Mouse (Mus musculus) brown adipose tissue, adult 24 weeks (tissue): ENCODE measurements around the gene Tmem169. TPM values are rescaled to one million over a fixed set of nuclear protein-coding genes. Genes with fewer than 3 reads are reported as not detected.
"Not testable (repeated sequence)": the region's sequence is repeated elsewhere in the genome, so short reads cannot be mapped to it uniquely, and the experiment has no call there.

Experiments used
- H3K27ac ChIP-seq: fragments of 200-500 bp; replicated peaks from 2 replicates; pipeline ENCODE4 v1.5.1; 2012; ENCODE audit warnings: low read depth, mild to moderate bottlenecking, low read length
- H3K4me1 ChIP-seq: fragments of 200-500 bp; 2 replicates; pipeline ENCODE4 v1.6.1; 2012; ENCODE audit warnings: low read length, mixed read lengths; ENCODE audit not compliant: control insufficient read depth, insufficient read depth, insufficient read length
- H3K4me3 ChIP-seq: fragments of 200-500 bp; 2 replicates; pipeline ENCODE4 v1.5.1; 2012; ENCODE audit warnings: low read depth, mild to moderate bottlenecking, low read length, moderate library complexity; ENCODE audit not compliant: insufficient read depth
- polyA plus RNA-seq: library from polyadenylated mRNA; stranded (reverse); fragments of >200 nt; gene quantifications from 2 replicates; pipeline ENCODE4 v1.2.4, GENCODE M21; 2012; ENCODE audit not compliant: missing spikeins, insufficient read depth, insufficient read length

Gene Tmem169
- polyA plus RNA-seq, result not detected in 2 replicates

- Histone ChIP-seq H3K27ac (peak within 1 kb of the TSS; percentile 57; the same call in 1 of the 2 replicates), H3K4me1 (no peaks in the 10 kb centered on the region), H3K4me3 (peak within 1 kb of the TSS; percentile 89)
These were observed at the start of gene Tmem169, which contains the start of gene Pecr for GRCm38 (mm10) chr1:72283992-72284485. TSS of gene Tmem169 (plus strand) at chr1:72284369. TSS of gene Pecr (minus strand) at chr1:72284314.

DNA sequence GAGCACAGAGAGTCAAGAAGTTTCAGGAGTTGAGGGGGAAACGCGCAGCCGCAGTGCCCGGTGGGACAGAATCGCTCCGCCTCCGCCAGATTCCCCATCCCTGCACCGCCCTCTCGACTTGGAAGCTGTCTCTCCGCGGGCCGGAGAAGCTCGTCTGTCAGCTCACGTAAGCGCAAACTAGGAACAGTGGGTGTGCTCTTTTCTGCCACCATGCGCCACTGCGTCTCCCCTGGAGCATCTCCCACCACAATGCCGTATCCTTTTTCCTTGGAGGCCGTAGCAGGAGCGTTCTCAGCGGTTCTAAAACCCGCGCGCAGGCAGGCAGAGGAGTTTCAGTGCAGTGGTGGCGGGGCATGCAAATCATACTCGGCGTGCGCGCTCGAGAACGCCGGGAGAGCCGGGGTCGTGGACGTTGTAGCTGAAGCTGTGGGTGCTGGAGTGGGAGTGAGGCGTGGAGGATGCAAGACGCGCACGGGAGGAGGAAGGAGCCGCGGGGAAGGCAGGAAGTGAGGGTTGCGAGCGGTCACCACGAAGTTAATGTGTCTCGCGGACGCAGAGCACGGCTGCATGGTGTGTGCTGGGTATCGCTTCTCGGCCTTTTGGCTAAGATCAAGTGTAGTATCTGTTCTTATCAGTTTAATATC, 47.7 kb upstream of the Tmem169 start:
- H3K4me1 ChIP-seq, H3K27ac ChIP-seq: not testable (repeated sequence)

GRCm38 (mm10) chr1:72237007-72237775, 47.0 kb upstream of the Tmem169 start:
- Histone ChIP-seq H3K4me3 (no peak overlapping the region; the same call in 1 of the 2 replicates), H3K27ac (no peak overlapping the region), H3K4me1 (no peaks in the 10 kb centered on the region)

More for the DNA sequence above, 47.7 kb upstream of the Tmem169 start:
- H3K4me3 ChIP-seq, result peak overlapping the region; percentile 73

GRCm38 (mm10) chr1:72238016-72238580, 46.1 kb upstream of the Tmem169 start:
- Histone ChIP-seq H3K27ac (no peak overlapping the region), H3K4me3 (no peak overlapping the region), H3K4me1 (no peaks in the 10 kb centered on the region)

DNA sequence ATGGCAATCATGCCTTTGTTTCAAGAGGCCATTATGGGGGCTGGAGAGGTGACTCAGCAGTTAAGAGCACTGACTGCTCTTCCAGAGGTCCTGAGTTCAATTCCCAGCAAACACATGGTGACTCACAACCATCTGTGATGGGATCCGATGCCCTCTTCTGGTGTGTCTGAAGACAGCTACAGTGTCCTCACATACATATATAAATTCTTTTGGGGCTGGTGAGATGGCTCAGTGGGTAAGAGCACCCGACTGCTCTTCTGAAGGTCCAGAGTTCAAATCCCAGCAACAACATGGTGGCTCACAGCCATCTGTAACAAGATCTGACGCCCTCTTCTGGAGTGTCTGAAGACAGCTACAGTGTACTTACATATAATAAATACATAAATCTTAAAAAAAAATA, 45.1 kb upstream of the Tmem169 start:
- not testable (repeated sequence) for H3K27ac ChIP-seq, H3K4me1 ChIP-seq, H3K4me3 ChIP-seq

DNA sequence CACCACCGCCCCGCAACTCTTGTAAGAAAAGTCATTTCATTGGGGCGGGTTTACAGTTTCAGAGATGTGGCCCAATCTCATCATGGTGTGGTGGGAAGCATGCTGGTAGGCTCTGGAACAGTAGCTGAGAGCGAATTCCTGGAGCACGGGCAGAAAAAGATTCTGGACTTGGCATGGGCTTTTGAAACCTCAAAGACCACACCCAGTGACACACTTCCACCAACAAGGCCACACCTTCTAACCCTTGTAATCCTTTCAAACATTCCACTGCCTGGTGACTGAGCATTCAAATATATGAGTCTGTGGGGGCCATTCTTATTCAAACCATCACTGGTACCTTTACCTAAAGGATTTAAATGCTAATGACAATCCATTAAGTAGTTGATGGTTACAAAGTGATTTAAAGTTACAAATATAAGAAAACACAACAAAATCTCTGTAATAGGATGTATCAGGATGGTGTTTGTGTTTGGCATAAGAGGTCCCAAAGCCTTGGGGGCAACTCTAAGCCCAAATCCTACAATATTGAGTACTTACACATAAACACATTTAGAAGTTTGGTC, 41.5 kb upstream of the Tmem169 start:
- H3K27ac ChIP-seq, result no peak overlapping the region
- no peaks in the 10 kb centered on the region for H3K4me1 ChIP-seq
- H3K4me3 ChIP-seq, result no peak overlapping the region

- no peaks in the 10 kb centered on the region for H3K4me1 ChIP-seq
- peak overlapping the region; percentile 95 for H3K27ac ChIP-seq
- H3K4me3 ChIP-seq, result peak overlapping the region; percentile 63
These were observed 40.4 kb upstream of the Tmem169 start for GRCm38 (mm10) chr1:72243656-72244316.

DNA sequence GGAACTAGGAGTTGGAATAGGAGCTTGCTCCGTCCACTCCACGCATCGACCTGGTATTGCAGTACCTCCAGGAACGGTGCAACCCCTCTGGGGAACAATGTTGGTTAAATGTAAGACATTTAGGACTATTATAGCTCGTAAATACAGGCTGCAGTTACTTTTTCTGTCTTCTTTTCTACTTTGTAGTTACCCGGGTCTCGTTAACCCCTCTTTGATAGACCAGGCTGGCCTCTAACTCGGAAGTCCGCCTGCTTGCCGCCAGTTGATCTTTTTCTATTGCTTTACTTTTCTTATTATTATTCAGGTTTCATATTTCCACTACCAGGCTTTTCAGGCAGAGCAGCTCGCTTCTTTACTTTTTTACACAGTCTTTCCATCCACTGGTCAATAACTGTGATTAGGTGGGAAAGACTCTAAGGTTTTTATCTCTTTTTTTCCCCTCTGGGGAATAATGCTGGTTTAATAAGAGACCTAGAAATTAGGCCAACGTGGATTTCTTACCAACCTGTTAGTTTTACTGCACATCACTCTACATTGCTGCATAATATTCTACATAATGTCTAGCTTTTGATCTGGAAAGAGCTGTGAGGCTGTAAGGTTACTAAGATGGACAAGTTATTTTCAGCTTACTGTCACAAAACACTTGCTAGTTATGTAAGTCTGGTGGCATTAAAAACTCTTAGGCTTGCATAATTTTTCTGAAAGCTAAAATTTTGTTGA, 39.7 kb upstream of the Tmem169 start:
- Histone ChIP-seq H3K27ac (no peak overlapping the region), H3K4me3 (peak overlapping the region; percentile 63), H3K4me1 (no peaks in the 10 kb centered on the region)

DNA sequence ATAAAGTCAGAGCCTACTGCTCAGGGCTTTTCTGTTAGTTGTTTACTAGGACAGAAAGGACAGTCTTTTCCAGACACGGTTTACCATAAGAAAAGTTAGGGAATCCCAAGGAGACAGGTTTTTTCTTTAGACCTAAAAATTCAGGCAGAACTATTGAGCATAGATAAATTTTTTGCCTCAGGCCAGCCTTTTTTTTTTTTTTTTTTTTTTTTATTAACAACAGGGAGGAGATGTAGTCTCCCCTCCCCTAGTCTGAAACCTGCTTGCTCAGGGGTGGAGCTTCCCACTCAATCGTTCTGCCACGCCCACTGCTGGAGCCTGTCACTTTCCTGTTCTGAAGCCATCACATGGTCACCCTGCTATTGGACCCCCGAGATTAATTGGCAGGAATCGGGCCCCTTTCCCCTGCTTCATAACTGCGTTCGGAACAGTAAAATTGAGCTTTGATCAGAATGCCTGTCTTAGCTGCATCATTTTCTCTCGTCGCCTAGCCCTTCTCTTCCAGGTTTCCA, 35.9 kb upstream of the Tmem169 start:
- not testable (repeated sequence) for H3K27ac ChIP-seq, H3K4me3 ChIP-seq

GRCm38 (mm10) chr1:72251806-72252205, 32.4 kb upstream of the Tmem169 start:
- Histone ChIP-seq H3K4me3 (no peak overlapping the region), H3K4me1 (peaks cover 6% of the 10 kb centered on the region; the same call in 1 of the 2 replicates), H3K27ac (no peak overlapping the region)

More for the DNA sequence above, 35.9 kb upstream of the Tmem169 start:
- not testable (repeated sequence) for H3K4me1 ChIP-seq

GRCm38 (mm10) chr1:72253881-72254491, 30.2 kb upstream of the Tmem169 start:
- Histone ChIP-seq H3K27ac (no peak overlapping the region), H3K4me1 (peaks cover 6% of the 10 kb centered on the region; the same call in 1 of the 2 replicates), H3K4me3 (peak overlapping the region; percentile 53)

DNA sequence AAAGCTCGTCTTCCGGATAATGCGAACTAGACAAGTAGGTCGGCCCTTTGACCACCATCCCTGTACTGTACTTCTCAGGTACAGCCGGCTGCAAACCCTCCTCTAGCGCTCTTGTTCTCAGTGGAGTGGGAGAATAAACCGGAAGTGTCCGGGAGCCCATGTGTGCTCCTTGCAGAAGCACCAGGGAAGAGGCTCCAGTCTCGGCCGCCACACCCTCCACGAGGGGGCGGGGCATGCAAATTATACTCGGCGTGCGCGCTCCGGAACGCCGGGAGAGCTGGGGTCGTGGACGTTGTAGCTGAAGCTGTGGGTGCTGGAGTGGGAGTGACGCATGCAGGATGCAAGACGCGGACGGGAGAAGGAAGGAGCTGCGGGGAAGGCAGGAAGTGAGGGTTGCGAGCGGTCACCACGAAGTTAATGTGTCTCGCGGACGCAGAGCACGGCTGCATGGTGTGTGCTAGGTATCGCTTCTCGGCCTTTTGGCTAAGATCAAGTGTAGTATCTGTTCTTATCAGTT, 29.6 kb upstream of the Tmem169 start:
- peak overlapping the region; percentile 37 for H3K27ac ChIP-seq
- peak overlapping the region; percentile 53 for H3K4me3 ChIP-seq
- peaks cover 6% of the 10 kb centered on the region; the same call in 1 of the 2 replicates for H3K4me1 ChIP-seq

DNA sequence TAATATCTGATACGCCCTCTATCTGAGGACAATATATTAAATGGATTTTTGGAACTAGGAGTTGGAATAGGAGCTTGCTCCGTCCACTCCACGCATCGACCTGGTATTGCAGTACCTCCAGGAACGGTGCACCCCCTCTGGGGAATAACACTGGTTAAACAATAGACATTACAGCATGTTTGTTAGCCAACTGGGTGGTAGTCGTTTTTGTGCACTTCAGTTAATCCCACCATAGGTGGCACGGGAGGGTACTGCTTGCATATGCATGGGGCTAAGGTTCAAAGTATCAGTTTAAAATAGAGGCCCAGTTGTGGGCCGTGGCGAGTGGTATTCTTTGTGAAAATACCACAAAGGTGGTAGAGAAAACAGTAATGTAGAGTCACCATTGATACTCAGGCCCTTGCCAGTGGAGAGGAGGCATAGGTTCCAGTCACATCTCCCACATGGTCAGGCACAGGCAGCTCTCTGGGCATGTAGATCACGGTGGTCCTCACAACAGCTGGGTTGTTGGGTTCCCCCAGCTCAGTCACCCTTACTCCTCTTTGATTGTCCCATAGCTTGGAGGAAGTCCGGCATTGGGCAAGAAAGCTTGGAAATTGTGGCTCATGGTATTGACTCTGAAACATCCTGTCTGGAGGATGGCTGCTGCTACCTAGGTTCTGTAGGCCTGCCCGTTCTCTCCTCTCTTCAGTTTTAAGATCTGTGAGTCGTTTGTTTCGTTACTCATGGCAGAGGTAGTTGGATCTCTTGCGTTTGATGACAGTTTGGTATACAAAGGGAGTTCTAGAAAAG, 28.9 kb upstream of the Tmem169 start:
- peaks cover 6% of the 10 kb centered on the region; the same call in 1 of the 2 replicates for H3K4me1 ChIP-seq
- H3K4me3 ChIP-seq, result peak overlapping the region; percentile 53
- peak overlapping the region; percentile 16; the same call in 1 of the 2 replicates for H3K27ac ChIP-seq
